Mouse (Mus musculus) brain, embryonic 14.5 days (tissue): Measurements from ENCODE around the gene Plpp7.

Experiments used
- CTCF ChIP-seq: fragments of 200-500 bp; IDR thresholded peaks from 2 replicates; pipeline ENCODE4 v1.5.1; 2012; ENCODE audit warnings: inconsistent platforms, mild to moderate bottlenecking, moderate library complexity, borderline replicate concordance; ENCODE audit not compliant: insufficient read depth, insufficient read length; ENCODE audit errors: extremely low read depth
- POLR2A ChIP-seq: fragments of 200-500 bp; IDR thresholded peaks from 2 replicates; pipeline ENCODE4 v1.6.1; 2012; ENCODE audit warnings: mild to moderate bottlenecking, inconsistent platforms, borderline replicate concordance; ENCODE audit not compliant: poor library complexity, insufficient read depth, insufficient read length, severe bottlenecking; ENCODE audit errors: extremely low read depth

- TF ChIP-seq POLR2A = no peak
- no peak for TF ChIP-seq CTCF
Measured at GRCm38 (mm10) chr2:32085231-32085630, 10.1 kb upstream of the Plpp7 start.
